Mouse (Mus musculus) NIH3T3 (cell line): ENCODE measurements around the gene Creb3l1.

Experiments used
- DNase-seq: peaks from one replicate; pipeline ENCODE4 v3.0.0-alpha.2; 2012; ENCODE audit warnings: low read depth

Gene Creb3l1

DNA sequence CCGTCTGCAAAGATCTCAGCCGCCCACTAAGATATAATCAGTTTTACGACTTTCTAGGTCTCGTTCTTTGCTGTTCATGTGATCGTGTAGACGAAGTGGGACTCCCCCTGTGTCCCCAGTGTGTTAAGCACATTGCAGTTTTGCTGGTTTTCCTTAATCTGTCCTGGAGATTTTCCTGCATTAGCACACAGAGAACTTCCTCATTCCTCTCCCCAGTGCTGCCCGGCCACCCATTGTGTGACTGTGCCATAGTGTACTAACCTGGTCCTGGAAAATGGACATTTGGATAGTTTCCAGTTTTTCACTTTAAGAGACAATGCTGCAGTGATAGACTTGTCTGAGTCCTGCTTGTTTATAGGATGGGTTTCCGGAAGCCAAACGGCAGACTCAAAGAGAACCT is 10.0 kb upstream of the Creb3l1 start:
- no peak for DNase-seq

DNA sequence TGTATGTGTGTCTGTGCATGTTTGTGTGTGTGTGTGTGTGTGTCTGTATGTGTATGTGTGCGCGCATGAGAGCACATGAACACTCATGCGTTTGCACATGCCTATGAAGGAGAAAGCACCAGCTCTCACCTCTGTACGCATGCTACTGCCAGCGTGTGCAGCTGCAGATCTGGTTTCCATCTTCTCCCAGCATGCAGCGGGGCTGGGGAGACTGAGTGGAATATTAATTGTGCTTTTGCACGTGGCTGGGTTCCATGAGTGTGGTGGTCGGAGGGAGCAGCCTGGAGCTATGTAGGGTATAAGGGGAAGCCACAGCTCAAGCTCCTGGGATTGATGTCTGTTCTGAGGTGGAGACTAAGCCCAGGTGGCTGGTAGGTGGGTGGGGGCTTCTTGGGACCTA is 6.3 kb upstream of the Creb3l1 start:
- DNase-seq, result no peak

DNA sequence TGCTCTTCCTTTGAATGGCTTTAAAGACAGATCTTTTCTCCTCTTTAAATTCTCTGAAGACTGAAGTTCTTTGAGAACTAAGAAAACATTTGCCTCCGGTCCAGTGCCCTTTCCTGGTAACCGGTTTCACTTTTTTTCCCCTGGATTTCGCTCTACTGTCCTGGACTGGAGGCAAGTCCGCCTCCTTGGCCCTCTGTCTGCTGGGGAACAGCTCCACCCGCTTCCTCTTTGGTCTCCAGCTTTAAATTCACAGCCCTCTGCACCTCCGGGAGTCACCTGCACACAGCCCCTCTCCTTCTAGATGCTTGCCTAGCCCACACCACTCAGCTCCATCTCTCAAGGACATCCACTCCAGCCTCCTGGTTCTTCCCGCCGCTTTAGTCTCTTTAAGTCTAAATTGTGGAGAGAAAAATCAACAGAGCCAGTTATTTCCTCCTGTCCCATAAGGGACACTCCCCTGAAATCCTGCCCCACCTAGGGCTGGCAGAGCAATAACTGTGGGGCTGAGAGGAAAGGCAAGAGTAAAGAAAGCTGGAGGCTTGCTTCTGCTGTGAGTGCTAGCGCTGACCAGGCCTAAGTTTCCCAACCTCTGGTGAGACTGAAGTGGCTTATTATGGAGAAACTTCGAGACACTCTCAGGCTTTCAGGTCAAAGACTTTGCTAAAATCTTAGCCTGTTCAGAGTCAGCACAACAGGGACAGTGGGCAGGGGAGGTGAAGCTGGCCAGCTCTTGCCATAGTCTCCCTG is 5.3 kb upstream of the Creb3l1 start:
- no peak for DNase-seq

DNA sequence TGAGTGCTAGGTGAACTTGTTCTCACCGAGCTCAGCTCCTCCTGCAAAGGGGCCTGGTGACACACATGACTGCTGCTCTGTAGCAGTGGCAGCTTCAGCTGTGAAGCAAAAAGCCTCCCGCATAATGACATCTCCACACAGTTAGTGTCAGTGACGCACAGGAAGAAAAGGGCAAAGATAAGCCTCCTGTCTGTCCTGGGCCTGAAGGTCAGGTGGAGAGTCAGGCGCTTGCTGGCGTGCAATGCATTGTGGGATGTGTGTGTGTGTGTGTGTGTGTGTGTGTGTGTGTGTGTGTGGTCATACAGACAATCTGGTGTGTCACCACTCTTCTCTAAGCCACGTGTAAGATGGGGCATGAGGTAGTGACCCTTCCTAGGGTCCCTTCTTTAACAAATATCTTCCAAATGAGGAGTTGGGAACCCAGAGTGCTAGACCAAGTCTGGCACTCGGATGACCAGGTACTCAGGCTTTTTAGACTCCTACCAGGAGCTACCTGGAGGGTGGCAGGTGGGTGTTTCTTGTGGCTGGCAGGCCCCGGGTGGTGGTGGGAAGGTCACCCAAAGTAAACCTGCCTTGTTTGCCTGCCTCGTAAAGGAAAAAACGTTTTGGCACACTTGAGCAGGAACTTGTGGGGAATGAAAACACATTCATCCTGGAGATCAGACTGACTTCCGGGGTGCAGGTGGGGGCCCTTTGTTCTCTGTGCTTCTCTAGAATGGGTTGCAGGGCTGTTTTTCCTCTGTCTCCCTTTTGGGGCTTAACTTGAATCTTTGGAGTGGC is 3.7 kb upstream of the Creb3l1 start:
- DNase-seq, result no peak

DNA sequence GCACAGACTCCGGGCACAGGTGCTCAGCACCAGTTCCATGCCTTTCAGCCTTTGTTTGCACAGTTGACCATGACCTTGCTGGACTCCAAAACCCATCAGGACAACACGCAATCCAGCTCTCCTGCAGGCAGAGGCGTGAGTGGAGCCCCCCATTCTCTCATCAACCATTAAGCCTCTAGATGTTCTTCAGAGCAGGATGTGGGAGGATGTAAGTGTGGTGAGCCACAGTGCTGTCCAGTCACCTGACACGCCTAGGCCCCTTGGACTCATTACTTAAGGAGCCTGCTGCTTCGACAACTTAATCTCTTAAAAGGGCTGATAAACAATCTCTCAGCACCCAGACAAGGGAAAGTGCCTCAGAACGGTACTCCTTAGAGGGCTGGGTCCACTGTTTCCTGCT is 1.7 kb upstream of the Creb3l1 start:
- DNase-seq, result no peak

DNA sequence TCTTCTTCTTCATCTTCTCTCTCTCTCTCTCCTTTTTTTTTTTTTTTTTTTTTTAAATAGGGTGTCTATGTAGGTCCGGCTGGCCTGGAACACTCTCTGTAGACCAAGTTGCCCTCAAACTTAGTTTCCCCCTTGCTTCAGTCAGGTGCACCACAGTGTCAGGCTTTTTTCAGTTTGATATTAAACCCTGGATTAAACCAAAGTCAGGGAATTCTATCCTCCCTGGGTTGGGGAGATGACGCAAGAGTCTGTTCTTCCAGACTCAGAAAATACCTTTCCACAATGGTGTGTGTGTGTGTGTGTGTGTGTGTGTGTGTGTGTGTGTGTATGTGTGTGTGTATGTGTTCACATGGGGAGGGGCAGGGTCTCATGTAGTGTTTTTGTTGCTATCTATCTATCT is 900 bp upstream of the Creb3l1 start:
- peak; percentile 28 for DNase-seq

DNA sequence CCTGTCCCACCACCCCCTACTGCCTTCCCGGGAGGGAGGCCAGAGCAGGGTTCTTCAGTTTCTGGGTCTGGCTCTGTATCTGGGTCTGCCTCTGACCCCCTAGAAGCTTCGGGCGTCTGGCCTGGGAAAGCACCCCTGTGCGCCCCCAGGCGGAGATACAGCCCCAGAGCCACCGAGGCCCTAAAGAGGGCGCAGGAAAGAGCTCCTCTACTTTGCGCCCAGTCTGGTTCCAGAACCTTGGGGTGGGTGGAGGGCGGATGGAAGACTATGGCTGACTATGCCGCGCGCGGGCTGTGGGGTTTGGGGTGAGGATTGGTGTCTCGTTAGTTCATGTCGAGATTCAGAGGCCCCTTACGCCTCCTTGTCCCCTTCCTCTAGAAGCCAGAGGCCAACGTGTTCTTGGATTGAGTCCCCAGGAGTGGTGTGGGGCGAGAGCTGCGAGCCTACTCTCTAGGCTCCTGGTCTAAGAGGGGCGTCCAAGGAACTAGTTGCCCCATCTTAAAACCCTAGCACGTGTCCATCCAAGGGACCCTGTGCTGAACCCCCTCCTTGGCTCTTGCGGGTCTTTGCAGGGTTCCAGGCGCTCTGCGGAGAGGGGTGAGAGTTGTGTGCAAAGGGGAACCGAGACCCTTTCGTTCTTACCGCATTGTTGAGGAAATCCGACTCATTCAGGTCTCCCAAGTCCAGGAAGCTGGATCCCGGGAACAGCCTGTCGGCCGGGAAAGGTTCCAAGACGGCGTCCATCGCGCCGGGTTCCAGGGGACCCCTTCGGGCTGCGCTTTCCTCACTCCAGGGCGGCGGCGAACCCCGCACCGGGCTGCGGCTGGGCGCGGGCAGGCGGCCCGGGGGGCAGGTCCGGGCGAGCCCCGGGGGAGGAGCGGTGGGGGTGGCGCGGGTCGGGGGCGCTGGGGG is 684 bp downstream of the Creb3l1 start:
- DNase-seq, result peak; percentile 87

DNA sequence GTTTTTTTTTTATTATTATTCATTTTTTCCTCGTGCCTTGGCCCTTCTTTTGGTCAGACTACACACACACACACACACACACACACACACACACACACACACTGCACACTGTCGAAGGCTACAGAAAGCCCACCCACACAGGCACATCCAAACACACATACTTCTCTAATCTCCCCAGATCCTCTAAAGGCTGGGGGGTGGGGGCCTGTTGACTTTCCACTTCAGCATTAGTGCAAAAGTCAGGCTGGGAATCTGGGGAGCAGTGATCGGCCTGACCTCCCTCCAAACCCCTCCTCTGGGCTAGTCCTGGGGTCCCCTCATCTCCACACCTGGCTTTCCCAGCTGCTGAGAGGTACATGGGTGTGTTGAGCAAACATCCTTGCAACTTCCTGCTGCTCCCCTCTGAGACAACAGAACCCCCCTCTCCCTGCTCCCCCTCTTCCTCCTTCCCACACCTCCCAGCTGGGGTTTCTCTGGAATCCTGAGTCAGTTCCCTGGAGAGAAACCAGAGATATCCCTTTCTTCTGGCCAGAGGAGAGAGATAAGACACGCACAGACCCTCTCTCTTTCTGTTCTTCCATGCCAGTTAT is 3.5 kb downstream of the Creb3l1 start:
- DNase-seq, result peak; percentile 46

DNA sequence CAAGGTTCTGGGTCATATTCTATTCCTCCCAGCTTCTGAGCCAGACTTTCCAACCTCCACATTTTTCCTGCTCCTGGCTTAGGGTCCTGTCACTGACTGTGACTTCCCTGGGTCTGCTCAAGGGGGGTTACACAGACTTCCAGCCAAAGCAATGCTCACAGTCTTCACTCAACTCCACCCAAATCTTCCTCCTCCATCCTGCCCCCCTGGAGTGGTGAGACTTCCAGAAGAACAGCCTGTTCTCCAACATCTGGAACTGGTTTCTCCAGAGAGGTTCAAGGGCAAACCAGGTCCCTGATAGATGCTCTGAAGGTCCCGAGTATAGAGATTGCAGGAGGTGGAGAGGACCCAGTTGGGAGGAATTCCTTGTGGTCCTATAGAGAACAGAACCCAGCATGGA is 6.9 kb downstream of the Creb3l1 start:
- DNase-seq, result no peak

DNA sequence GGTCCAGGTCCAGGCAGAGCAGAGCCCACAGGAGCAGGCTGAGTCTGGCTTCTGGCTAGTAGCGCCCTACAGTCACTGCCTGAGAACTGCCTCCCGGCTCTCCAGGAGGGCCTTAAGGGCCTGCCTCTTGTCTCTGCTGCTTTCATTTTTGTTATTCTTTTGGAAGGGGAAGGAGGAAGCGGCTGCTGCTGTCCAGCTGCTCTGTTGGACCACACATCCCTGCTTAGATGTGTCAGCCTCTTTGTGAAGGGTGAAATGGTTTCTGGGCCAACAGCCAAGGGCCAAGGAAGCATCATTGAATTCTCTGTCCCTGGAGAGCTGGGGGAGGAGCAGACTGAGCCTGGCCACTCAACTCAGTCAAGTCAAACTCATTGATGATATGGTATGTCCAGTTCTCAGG is 7.3 kb downstream of the Creb3l1 start:
- peak; percentile 95 for DNase-seq

DNA sequence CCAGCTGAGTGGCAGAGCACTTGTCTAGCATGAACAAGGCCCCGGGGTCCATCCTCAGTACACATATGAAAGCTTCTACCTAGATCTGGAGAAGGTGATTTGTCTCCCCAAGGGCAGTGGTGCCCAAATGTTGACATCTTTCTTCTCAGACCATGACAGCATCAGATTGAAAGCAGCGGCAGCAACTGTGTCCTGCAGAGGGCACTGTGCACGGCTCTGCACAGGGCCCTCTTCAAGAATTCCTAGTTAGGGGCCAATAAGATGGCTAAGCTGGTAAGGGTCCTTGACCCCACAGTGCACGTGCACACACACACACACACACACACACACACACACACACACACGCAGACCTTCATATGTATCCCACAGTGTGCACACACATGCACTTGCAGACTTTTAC is 9.4 kb downstream of the Creb3l1 start:
- DNase-seq, result no peak

DNA sequence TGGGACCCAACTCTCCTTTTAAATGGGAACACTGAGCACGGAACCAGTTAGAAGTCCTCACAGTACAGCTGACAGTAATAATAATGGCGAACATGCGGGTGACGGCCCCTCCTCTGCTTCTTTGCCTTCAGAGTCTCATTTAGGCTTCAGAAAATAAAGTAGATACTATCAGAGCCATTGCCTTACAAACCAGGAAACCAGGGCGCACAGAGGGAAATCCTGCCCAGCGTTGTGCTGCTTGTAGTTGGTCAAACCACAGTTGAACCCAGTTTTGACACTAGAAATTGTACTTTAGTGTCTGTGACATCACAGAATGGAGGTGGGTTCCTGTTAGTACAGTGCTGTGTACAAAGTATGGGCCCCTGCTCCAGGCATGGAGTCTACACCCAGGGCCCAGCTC is 10.1 kb downstream of the Creb3l1 start:
- no peak for DNase-seq

DNA sequence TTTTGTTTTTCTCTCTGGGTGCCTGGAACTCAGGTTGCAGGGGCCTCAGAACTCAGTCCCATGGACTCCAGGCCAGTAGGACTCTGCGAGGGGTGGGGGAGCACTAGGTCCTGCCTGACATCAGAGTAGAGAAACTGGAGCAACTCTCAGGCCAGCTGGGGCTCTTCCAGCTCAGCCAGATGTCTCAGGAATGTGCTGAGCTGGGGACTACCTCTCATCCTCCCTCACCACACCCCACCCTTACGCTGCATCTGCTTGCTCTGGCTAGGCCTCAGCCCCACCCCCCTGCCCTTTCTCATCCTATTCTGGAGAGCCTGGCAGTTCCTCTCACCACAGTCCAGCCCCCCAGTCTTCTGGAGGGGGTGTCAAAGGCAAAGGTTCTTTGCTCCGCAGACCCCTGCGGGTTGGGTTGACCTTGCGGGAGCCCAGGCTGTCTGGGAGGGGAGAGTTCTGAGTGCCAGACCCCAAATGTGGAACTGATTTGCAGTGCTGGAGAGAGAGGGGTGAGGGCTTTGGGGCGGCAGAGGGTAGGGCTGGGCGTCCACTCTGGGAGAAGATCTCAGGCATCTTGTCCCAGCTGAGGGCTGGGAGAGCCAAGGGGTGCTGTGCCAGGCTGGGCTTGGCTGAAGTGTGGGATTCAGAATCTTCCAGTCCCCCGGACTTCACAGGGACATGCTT is 11.4 kb downstream of the Creb3l1 start:
- DNase-seq, result peak; percentile 94

DNA sequence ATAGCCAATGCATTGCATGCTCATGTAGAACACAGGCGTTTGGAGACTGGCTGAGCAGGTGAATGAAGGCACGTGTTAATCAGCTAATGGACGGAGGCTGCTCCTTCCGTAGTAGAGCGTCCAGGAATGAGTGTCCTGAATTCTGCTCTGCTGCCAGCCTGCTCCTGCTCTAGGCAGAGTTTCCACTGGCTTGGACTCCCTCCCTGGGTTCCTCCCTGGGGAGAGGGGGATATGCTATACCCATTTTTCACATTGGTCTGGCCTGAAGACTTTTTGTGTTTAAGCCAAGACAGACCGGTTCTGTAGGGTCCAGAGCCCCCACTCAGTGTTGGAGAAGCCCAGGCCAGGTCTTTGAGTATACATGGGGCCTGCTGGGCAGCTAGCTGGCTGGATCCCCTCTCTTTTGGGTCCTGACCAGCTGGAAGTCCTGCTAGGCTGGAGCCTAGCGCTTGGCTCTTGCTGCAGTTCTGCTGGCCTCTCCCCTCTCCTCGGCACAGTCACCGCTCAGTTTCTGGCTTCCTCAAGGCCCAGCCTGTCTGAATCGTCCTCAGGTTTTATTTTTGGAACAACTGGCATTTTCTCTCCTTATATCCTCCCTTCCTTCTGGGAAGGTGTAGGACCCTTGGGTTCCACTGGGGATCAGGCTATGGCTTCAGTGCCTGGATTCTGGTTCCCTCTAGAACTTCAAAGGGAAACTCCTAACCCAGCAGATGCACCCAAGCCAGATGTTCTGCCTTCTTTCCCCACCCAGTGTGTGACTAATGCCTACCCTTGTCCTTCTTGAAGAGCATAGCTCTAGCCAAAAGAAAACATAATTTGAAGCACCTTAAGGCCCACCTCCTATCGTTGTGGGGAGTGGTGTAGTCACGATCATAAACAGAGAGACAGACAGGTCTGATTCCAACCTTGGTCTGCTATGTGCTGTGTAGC is 12.6 kb downstream of the Creb3l1 start:
- peak; percentile 53 for DNase-seq

DNA sequence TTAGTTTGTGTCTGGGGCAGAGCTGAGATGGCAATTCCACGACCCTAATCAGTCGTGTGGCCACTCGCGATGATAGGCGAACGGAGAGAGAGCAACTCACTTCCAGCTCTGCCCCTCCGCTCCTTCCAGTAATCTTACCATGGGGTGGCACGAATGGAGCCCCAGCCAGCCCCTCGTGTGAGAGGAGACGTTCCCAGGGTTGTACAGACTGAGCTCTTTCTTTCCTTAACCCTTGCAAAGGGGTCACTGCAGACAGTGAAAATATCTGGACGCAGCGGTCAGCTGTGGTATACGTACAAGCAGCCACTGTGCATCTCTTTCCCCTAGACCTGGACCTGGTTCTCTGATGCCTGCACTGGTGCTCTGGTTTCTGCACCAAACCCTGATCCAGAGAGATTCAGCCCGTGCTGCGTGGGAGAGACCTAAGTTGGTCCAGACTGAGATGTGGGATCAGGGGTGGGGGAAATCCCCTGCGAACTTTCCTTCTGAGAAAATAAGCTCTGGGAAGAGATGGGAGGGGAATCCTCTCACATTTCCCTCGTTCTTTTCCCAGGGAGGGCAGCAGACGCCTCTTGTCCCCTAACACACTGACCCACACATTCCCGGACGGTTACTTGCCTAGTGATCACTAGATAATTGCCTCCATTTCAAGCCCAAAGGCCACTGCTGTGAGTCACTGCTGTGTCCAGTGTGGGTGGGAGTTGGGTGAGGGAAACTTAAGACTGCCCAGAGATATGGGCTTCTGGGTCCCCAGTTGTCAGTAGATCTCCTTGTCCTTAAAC is 15.5 kb downstream of the Creb3l1 start:
- peak; percentile 51 for DNase-seq

DNA sequence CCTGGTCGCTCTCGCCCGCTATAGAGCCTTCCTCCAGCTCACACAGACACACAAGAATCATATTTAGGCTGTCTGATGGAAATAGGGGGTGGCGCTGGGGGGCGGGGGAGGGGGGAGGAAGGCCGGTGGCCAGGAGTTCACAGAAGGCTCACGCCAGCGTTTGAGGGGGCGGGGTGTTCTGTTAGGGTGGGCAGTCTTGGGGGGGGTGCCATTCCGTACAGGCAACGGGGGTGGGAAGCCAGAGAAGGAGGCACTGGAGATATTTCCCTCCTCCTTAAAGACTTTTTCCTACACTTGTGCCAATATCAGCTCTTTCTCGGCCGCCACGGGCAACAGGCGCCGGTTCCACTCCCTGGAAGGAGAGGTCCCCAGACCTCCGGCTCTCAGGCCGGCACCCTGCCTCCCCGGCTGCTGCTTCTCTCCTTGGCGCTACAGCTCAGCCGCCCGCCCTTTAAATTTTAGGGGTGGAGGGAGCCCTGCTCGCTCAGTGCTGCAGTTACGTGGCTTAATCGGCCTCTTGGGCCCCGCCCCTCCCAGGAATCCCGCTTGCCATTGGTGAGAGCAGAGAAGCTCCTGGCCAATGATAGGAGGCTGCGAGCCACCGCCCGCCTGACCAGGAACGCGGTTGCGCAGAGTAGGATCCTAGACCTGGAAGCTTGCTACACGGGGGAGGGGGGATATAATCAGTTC is 16.2 kb downstream of the Creb3l1 start:
- DNase-seq, result peak; percentile 97

DNA sequence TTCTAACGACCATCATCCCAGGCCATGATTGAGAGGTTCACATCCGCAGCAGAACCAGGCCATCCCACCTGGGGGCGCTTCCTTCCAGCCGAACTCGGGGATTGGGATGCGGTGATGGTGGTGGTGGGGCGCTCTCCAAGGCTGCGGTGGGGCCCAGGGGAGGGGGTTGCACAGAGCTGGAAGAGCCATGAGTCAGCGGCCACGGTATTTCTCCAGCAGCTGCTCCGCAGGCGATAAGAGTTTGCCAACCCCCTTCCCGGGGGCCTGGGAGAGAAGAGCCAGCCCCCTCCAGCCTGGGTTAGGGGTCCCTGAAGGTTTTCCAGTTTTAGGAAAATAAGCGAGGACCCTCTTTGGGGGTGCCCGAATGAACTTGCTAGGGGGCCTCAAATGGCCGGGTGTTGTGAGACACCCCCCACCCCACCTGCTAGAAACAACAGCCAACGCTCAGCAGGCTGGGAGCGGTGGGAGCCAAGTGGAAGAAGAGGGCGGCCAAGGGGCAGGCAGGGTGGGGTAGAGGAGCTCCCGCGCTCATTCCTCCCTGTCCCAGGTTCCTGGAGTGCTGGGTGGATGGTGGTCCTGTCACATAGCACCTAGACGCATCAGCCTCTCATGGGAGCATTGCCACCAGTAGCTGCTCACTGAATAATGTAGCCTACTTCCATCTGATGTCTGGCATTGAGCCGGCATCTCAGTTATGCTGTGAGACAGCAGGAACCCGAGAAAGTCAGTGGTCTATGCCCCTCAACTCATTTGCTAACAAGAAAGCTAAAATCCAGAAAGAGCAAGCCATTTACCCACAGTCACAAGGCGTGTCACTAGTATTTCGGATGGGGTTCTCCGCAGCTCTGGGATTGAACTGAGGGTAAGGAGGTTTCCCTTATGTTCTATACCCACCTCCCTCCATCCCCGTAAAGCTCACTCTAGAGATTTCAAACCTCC is 17.1 kb downstream of the Creb3l1 start:
- peak; percentile 95 for DNase-seq

DNA sequence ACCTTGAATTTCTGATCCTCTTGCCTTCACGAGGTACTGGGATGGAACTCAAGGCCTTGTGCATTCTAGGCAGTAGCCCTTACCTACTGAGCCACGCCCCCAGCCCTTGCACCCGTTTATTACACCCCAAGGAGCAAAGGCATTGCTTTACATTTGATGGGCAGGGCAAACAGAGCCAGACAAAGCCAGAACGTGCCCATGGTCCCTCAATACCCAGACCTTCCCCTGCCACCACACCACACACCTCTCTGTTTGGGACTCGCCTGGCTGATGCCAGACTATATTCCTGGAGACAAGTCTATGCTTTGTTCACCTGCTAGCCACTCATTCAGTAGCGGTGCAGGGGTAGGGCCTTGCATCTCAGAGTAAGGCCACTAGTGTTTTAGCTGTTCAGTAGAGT is 17.8 kb downstream of the Creb3l1 start:
- DNase-seq, result no peak
